Mouse (Mus musculus) lung, adult 2 months (tissue): ENCODE data around the gene 1700017B05Rik.

Experiments used
- CTCF ChIP-seq: fragments of 200-500 bp; IDR thresholded peaks from 2 replicates; pipeline ENCODE4 v1.5.1; 2011; ENCODE audit warnings: mild to moderate bottlenecking, low read length, control low read depth; ENCODE audit not compliant: insufficient read depth
- POLR2A ChIP-seq: fragments of 200-500 bp; IDR thresholded peaks from 2 replicates; pipeline ENCODE4 v1.6.1; 2011; ENCODE audit warnings: low read depth, mild to moderate bottlenecking, control low read depth, low read length, borderline replicate concordance; ENCODE audit errors: extremely low read depth

- TF ChIP-seq POLR2A (no peak), CTCF (no peak)
Observed at GRCm38 (mm10) chr9:57295666-57296065, 33.3 kb upstream of the 1700017B05Rik start.
